Mouse (Mus musculus) G1E (cell line): ENCODE measurements at regions not wholly inside any gene's neighbourhood (a gene's known extent, or its start where the extent isn't known, plus 50 kb on each side); places are given as distances from the start of the nearest gene placed in this dataset.

Source experiments
- CTCF ChIP-seq: IDR thresholded peaks from 2 replicates; pipeline ENCODE4 v1.5.1; 2012; ENCODE audit warnings: low read depth, low read length, inconsistent platforms, mixed read lengths
- GATA1 ChIP-seq: IDR thresholded peaks from 2 replicates; pipeline ENCODE4 v1.6.1; 2012; ENCODE audit warnings: borderline replicate concordance, low read length, inconsistent platforms, mixed read lengths

- TF ChIP-seq CTCF (no peak), GATA1 (no peak)
Observed at GRCm38 (mm10) chr7:118320307-118320706, 76.8 kb upstream of the Smg1 start.
